Mouse (Mus musculus) erythroblast, embryonic 14.5 days (primary cell): ENCODE data around the gene Sft2d2.

ENCODE experiments used
- GATA1 ChIP-seq: IDR thresholded peaks from 2 replicates; pipeline ENCODE4 v1.6.1; 2012; ENCODE audit warnings: low read length, inconsistent platforms, mixed read lengths
- TAL1 ChIP-seq: IDR thresholded peaks from 3 replicates; pipeline ENCODE4 v1.6.1; 2012; ENCODE audit warnings: low read length, inconsistent platforms, mixed read lengths

DNA sequence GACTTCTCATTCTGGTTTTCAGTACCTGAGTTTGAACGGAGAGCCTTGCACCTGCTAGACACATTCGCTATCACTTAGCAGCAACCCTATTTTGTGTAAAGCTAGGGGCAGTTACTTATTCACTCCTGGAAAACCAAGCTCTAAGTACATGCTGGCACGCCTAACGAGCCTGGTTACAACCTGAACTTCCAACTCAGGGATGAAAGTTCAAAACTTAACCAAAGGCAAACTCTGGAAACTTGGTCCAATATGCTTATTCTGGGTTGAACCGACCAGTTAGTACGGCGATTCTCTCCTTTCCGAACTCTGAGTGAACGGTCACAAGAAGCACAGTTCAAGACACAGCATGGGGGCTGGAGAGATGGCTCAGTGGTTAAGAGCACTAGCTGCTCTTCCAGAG lies 35.3 kb upstream of the Sft2d2 start:
- TF ChIP-seq GATA1 (no peak), TAL1 (no peak)
